Mouse (Mus musculus): ENCODE results near the gene Syt2. TPM values are rescaled to one million over a fixed set of nuclear protein-coding genes. Genes with fewer than 3 reads are reported as not detected.

Syt2 gene
- polyA plus RNA-seq, 1 experiment from 2014 or later: 0.12 TPM

DNA sequence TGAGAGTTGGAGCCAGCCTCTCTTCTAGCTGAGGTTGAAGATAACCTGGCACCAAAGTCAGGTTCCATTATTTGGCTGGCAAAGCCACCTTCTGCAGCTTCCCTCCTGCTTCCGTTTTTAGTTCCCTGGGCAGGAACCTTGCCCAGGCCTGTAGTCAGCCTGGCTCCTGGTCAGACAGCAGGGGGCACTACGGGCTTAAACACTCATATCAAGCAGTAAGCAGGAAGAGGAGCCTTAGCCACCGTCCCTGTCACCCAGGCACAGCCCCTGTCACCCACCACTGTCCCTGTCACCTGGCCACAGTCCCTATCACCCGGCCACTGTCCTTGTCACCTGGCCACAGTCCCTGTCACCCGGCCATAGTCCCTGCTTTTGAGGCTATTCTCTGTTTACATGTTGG, 78.8 kb downstream of the Syt2 start:
- no peak for DNase-seq (ENCODE audit: low spot score)
- WGBS: 33% methylated on average over 5 of the region's 5 CpGs
- Histone ChIP-seq H3K27me3 (replicated peaks; ENCODE audit: control insufficient read depth, insufficient read depth, low read length) (no peaks in the 10 kb centered on the region), H3K4me3 (ENCODE audit: low read depth, low read length) (no peak overlapping the region), H3K9me3 (ENCODE audit: control insufficient read depth, low read length) (no peaks in the 10 kb centered on the region), H3K9ac (ENCODE audit: low read depth, low read length) (no peak overlapping the region), H3K27ac (ENCODE audit: low read depth, low read length) (no peak overlapping the region), H3K36me3 (ENCODE audit: control insufficient read depth, insufficient read depth, low read length) (no peaks in the 10 kb centered on the region), H3K4me2 (no peak overlapping the region), H3K4me1 (replicated peaks; ENCODE audit: control insufficient read depth, insufficient read depth, low read length) (no peaks in the 10 kb centered on the region)
- peak; percentile 67; the same call in 1 of the 2 replicates for ATAC-seq (replicated peaks; ENCODE audit: low FRiP score)

DNA sequence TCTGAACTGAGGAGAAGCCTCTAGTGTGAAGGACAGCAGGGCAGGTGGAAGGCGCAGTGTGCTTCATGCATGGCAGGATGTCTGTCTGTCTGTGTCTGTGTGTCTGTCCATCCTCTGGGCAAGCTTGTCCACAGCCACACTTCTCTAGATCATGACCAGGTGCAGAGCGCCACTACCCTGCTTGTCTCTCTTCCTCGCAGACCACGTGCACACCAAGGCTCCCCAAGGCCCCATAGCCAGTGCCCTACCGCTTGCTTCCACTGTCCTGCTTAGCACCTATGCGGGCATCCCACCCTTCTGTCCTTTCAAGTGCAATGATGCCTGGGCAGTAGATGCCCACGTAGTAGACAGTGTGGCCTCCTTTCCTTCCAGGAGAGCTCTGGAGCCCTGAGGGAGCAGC, 80.0 kb downstream of the Syt2 start:
- 87% methylated on average over 7 of the region's 7 CpGs for WGBS
- no peak overlapping the region for H3K9ac ChIP-seq (ENCODE audit: low read depth, low read length)
- no peak overlapping the region for H3K4me2 ChIP-seq
- no peaks in the 10 kb centered on the region for H3K9me3 ChIP-seq (ENCODE audit: control insufficient read depth, low read length)
- no peak overlapping the region for H3K4me3 ChIP-seq (ENCODE audit: low read depth, low read length)
- H3K36me3 ChIP-seq (ENCODE audit: control insufficient read depth, insufficient read depth, low read length): no peaks in the 10 kb centered on the region
- ATAC-seq (replicated peaks; ENCODE audit: low FRiP score) (no peak), DNase-seq (ENCODE audit: low spot score) (no peak)
- H3K27me3 ChIP-seq (replicated peaks; ENCODE audit: control insufficient read depth, insufficient read depth, low read length): no peaks in the 10 kb centered on the region
- H3K27ac ChIP-seq (ENCODE audit: low read depth, low read length): no peak overlapping the region
- no peaks in the 10 kb centered on the region for H3K4me1 ChIP-seq (replicated peaks; ENCODE audit: control insufficient read depth, insufficient read depth, low read length)

DNA sequence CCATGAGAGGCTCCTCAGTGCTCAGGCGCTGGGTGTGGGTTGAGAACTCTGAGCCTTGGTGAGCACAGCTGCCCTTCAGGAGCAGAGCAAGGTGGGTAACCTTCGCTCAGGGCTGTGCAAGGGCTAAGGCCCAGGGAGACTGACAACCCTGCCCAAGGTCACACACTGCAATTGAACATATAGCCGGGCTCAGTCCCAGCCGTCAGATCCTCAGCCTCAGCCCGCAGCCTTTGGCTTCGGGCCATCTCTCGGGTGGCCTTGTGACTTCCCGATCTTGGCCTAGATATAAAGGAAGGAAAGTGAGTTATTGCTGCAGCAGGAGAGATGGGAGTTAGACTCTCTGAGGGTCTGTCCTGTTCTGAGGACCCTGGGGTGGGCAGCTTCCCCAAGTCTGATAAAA, 80.8 kb downstream of the Syt2 start:
- Histone ChIP-seq H3K9ac (ENCODE audit: low read depth, low read length) (no peak overlapping the region), H3K9me3 (ENCODE audit: control insufficient read depth, low read length) (no peaks in the 10 kb centered on the region), H3K4me2 (no peak overlapping the region), H3K4me3 (ENCODE audit: low read depth, low read length) (no peak overlapping the region), H3K27me3 (replicated peaks; ENCODE audit: control insufficient read depth, insufficient read depth, low read length) (no peaks in the 10 kb centered on the region), H3K4me1 (replicated peaks; ENCODE audit: control insufficient read depth, insufficient read depth, low read length) (no peaks in the 10 kb centered on the region), H3K36me3 (ENCODE audit: control insufficient read depth, insufficient read depth, low read length) (no peaks in the 10 kb centered on the region), H3K27ac (ENCODE audit: low read depth, low read length) (no peak overlapping the region)
- DNase-seq (ENCODE audit: low spot score) (no peak), ATAC-seq (replicated peaks; ENCODE audit: low FRiP score) (no peak)
- WGBS: 69% methylated on average over 8 of the region's 8 CpGs

DNA sequence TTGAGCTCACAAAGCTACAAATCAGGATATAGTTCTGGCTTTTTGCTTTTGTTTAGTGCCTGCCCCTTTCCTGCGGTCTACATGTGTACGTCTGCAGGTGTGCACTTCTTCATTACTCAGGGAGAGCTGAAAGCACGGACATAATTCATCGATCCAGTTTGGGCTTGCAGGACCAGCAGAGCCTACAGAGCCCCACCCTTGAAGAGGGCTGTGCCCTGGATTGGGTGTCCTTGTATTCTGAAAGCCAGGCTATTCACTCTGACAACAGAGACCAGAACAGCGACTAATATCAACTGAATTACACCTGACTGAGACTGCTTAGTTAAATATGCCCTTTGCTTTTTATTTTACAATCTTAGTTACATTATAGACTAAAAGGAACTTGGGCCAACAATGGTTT, 87.2 kb downstream of the Syt2 start:
- H3K27ac ChIP-seq (ENCODE audit: low read depth, low read length): no peak overlapping the region
- 87% methylated on average over 5 of the region's 5 CpGs for WGBS
- H3K4me1 ChIP-seq (replicated peaks; ENCODE audit: control insufficient read depth, insufficient read depth, low read length): no peaks in the 10 kb centered on the region
- H3K4me3 ChIP-seq (ENCODE audit: low read depth, low read length): no peak overlapping the region
- DNase-seq (ENCODE audit: low spot score) (no peak), ATAC-seq (replicated peaks; ENCODE audit: low FRiP score) (no peak)
- no peaks in the 10 kb centered on the region for H3K36me3 ChIP-seq (ENCODE audit: control insufficient read depth, insufficient read depth, low read length)
- H3K9me3 ChIP-seq (ENCODE audit: control insufficient read depth, low read length): no peaks in the 10 kb centered on the region
- H3K27me3 ChIP-seq (replicated peaks; ENCODE audit: control insufficient read depth, insufficient read depth, low read length): no peaks in the 10 kb centered on the region
- H3K4me2 ChIP-seq: no peak overlapping the region
- H3K9ac ChIP-seq (ENCODE audit: low read depth, low read length): no peak overlapping the region

DNA sequence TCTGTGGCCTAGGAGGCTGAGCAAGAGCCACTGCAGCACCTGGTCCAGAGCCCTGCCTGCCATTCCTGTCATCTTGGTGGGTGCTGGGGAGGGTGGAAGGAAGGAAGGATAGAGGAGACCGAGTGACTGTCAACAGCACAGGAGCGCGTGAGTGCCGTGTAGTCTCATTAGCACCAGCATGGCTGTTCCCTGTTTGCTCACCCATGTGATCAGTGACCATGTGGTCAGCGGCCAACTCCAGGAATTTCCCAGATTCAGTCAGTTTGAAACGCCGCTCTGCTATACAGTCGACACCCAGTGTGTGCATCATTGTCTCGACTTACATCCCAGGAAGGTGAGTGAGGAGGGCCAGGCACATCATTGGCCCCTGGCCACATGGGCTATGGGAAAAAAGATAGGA, 91.0 kb downstream of the Syt2 start:
- WGBS: 70% methylated on average over 9 of the region's 9 CpGs
- H3K4me3 ChIP-seq (ENCODE audit: low read depth, low read length): no peak overlapping the region

DNA sequence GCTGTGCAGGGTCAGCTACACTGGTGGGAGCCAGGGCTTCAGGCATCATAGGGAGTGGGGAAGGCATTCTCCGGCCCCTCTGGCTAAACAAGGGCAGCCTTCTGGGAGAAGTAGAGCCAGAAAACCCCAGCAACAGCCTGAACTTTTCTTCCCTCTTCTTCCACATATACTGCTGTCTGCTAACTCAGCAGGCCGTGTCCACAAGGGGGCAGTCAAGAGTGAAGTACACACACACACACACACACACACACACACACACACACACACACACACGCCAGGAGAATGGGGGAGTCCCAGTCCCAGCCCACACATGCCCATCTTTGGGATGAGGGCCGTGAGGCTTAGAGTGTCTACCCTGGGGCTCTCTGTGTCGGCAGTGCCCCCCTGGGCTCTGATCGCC, 95.0 kb downstream of the Syt2 start:
- Histone ChIP-seq H3K27ac (ENCODE audit: low read depth, low read length) (peak overlapping the region; percentile 68), H3K27me3 (replicated peaks; ENCODE audit: control insufficient read depth, insufficient read depth, low read length) (no peaks in the 10 kb centered on the region), H3K4me2 (peak overlapping the region; percentile 59), H3K4me3 (ENCODE audit: low read depth, low read length) (no peak overlapping the region), H3K9ac (ENCODE audit: low read depth, low read length) (peak overlapping the region; percentile 39; the same call in 1 of the 2 replicates), H3K36me3 (ENCODE audit: control insufficient read depth, insufficient read depth, low read length) (no peaks in the 10 kb centered on the region), H3K9me3 (ENCODE audit: control insufficient read depth, low read length) (no peaks in the 10 kb centered on the region), H3K4me1 (replicated peaks; ENCODE audit: control insufficient read depth, insufficient read depth, low read length) (peaks cover 10% of the 10 kb centered on the region)
- peak; percentile 37 for ATAC-seq (replicated peaks; ENCODE audit: low FRiP score)
- no peak for DNase-seq (ENCODE audit: low spot score)
- WGBS: 67% methylated on average over 6 of the region's 6 CpGs

More for the DNA sequence above, 91.0 kb downstream of the Syt2 start:
- no peak for DNase-seq (ENCODE audit: low spot score)
- H3K27ac ChIP-seq (ENCODE audit: low read depth, low read length): no peak overlapping the region
- no peak overlapping the region for H3K4me2 ChIP-seq
- no peaks in the 10 kb centered on the region for H3K36me3 ChIP-seq (ENCODE audit: control insufficient read depth, insufficient read depth, low read length)
- H3K27me3 ChIP-seq (replicated peaks; ENCODE audit: control insufficient read depth, insufficient read depth, low read length): no peaks in the 10 kb centered on the region
- no peak for ATAC-seq (replicated peaks; ENCODE audit: low FRiP score)
- peaks cover 5% of the 10 kb centered on the region for H3K4me1 ChIP-seq (replicated peaks; ENCODE audit: control insufficient read depth, insufficient read depth, low read length)
- H3K9me3 ChIP-seq (ENCODE audit: control insufficient read depth, low read length): no peaks in the 10 kb centered on the region
- no peak overlapping the region for H3K9ac ChIP-seq (ENCODE audit: low read depth, low read length)

DNA sequence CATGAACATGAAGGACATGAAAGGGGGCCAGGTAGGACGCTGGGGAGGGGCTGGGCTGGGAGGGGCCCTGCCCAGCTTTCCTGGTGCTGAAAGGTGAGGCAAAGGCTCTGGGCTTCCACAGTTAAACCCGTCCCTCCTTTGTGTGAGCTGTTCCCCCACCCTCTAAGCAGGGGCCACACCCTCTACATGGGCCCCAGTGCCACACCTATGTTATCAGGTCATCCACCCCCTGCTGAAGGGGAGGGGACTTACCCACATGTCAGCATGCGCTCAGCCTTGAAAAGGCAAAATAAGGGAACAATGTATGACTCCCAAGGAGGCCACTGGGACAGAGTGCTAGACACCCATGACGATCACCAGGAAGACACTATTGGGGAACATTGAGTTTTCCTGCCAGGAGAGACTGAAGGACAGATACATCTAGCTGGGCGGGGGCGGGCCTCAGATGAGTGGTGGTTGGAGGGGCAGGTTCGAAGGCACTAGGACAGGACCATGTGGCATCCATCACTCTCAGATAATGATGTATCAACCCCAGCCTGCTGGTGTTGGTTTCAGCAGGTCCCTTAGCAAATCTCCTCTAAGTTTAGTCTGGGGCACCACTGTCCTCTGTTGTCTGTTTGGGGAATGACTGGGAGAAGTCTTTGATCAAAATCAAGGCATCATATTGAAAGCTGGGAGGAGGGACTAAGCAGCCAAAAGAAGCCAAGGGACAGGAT, 95.6 kb downstream of the Syt2 start:
- peak; percentile 98 for ATAC-seq (replicated peaks; ENCODE audit: low FRiP score)
- Histone ChIP-seq H3K4me1 (replicated peaks; ENCODE audit: control insufficient read depth, insufficient read depth, low read length) (peaks cover 11% of the 10 kb centered on the region), H3K4me2 (peak overlapping the region; percentile 59), H3K27ac (ENCODE audit: low read depth, low read length) (peak overlapping the region; percentile 76), H3K27me3 (replicated peaks; ENCODE audit: control insufficient read depth, insufficient read depth, low read length) (no peaks in the 10 kb centered on the region), H3K9ac (ENCODE audit: low read depth, low read length) (peak overlapping the region; percentile 39; the same call in 1 of the 2 replicates), H3K9me3 (ENCODE audit: control insufficient read depth, low read length) (no peaks in the 10 kb centered on the region), H3K4me3 (ENCODE audit: low read depth, low read length) (no peak overlapping the region), H3K36me3 (ENCODE audit: control insufficient read depth, insufficient read depth, low read length) (no peaks in the 10 kb centered on the region)
- peak; percentile 54 for DNase-seq (ENCODE audit: low spot score)
- 47% methylated on average over 7 of the region's 7 CpGs for WGBS

DNA sequence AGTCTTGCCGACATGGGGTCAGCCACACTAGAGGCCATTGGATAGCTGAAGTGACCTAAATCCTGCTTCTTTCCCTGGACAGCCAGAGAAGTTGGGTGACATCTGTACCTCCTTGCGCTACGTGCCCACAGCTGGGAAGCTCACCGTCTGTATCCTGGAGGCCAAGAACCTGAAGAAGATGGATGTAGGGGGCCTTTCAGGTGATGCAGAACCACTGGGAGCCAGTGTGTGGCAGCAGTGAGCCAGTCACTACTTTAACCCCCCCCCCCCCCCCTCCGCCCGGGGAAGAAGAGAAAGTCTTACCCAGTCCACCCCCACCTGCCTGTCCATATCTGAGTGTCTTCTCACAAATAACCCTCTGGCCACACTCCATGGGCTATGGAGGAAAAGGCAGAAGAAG, 99.2 kb downstream of the Syt2 start:
- Histone ChIP-seq H3K27me3 (replicated peaks; ENCODE audit: control insufficient read depth, insufficient read depth, low read length) (no peaks in the 10 kb centered on the region), H3K36me3 (ENCODE audit: control insufficient read depth, insufficient read depth, low read length) (no peaks in the 10 kb centered on the region), H3K4me3 (ENCODE audit: low read depth, low read length) (no peak overlapping the region), H3K9ac (ENCODE audit: low read depth, low read length) (no peak overlapping the region), H3K4me1 (replicated peaks; ENCODE audit: control insufficient read depth, insufficient read depth, low read length) (peaks cover 15% of the 10 kb centered on the region), H3K27ac (ENCODE audit: low read depth, low read length) (no peak overlapping the region), H3K4me2 (no peak overlapping the region), H3K9me3 (ENCODE audit: control insufficient read depth, low read length) (no peaks in the 10 kb centered on the region)
- no peak for DNase-seq (ENCODE audit: low spot score)
- 46% methylated on average over 6 of the region's 6 CpGs for WGBS
- no peak for ATAC-seq (replicated peaks; ENCODE audit: low FRiP score)

Data from liver, embryonic 11.5 days (tissue).